Mouse (Mus musculus) CH12.LX (cell line): ENCODE data around the gene Nt5c3. TPM values are rescaled to one million over a fixed set of nuclear protein-coding genes. Genes with fewer than 3 reads are reported as not detected.

ENCODE experiments used
- DNase-seq: peaks from one replicate; pipeline ENCODE4 v3.0.0-alpha.2; 2013; ENCODE audit errors: extremely low read depth
- H3K27ac ChIP-seq: 2 replicates; pipeline ENCODE4 v1.5.1; 2012; ENCODE audit warnings: low read depth, mild to moderate bottlenecking, control low read depth, moderate library complexity; ENCODE audit not compliant: insufficient read depth
- H3K27me3 ChIP-seq: replicated peaks from 2 replicates; pipeline ENCODE3; 2012; ENCODE audit warnings: inconsistent platforms
- H3K36me3 ChIP-seq, 2 experiments: replicated peaks in 1 of 2; 2 replicates each; pipeline versions ENCODE3 to v1.6.1; 2012; ENCODE audit warnings: inconsistent platforms in 1 of 2, low read length in 1 of 2, mild to moderate bottlenecking in 1 of 2, mixed read lengths in 1 of 2, moderate library complexity in 1 of 2; ENCODE audit not compliant: control insufficient read depth in 1 of 2, insufficient read depth in 1 of 2
- H3K4me1 ChIP-seq, 2 experiments: 2 replicates each; pipeline ENCODE4 v1.6.1; 2012; ENCODE audit warnings: inconsistent platforms in 1 of 2, moderate library complexity in 1 of 2; ENCODE audit not compliant: insufficient read depth in 2 of 2, control insufficient read depth in 1 of 2
- H3K4me2 ChIP-seq: 2 replicates; pipeline ENCODE4 v1.6.1; 2012; ENCODE audit warnings: low read depth, mild to moderate bottlenecking, control low read depth; ENCODE audit not compliant: poor library complexity, insufficient read depth, severe bottlenecking
- H3K4me3 ChIP-seq, 3 experiments: fragments of 150-350 bp in 1 of 3; sonication (generic) in 1 of 3; replicated peaks in 1 of 3; 2 replicates each; pipeline versions ENCODE3 to v1.5.1; 2011 to 2012; ENCODE audit warnings: low read depth in 2 of 3, low read length in 2 of 3, mild to moderate bottlenecking in 2 of 3, moderate library complexity in 2 of 3, control low read depth in 1 of 3, improper control_type of control experiment in 1 of 3, inconsistent platforms in 1 of 3, mixed read lengths in 1 of 3; ENCODE audit not compliant: poor library complexity in 1 of 3
- H3K79me2 ChIP-seq: replicated peaks from 2 replicates; pipeline ENCODE4 v1.6.1; 2012; ENCODE audit warnings: mild to moderate bottlenecking, moderate library complexity; ENCODE audit not compliant: control insufficient read depth, poor library complexity, insufficient read depth, severe bottlenecking; ENCODE audit errors: extremely low read depth
- H3K9ac ChIP-seq: 2 replicates; pipeline ENCODE4 v1.6.1; 2012; ENCODE audit warnings: low read depth, mild to moderate bottlenecking, control low read depth, moderate library complexity; ENCODE audit not compliant: insufficient read depth
- H3K9me3 ChIP-seq: replicated peaks from 2 replicates; pipeline ENCODE3; 2012; ENCODE audit warnings: low read length, inconsistent platforms, mixed read lengths
- CHD1 ChIP-seq: IDR thresholded peaks from 2 replicates; pipeline ENCODE4 v1.6.1; 2012; ENCODE audit warnings: low read depth, low read length, improper control_type of control experiment, inconsistent platforms
- CHD2 ChIP-seq: IDR thresholded peaks from 2 replicates; pipeline ENCODE4 v1.6.1; 2011; ENCODE audit warnings: low read length, improper control_type of control experiment
- CTCF ChIP-seq, 2 experiments: IDR thresholded peaks in 1 of 2; conservative IDR thresholded peaks in 1 of 2; 2 replicates each; pipeline ENCODE4 v1.5.1; 2011 to 2012; ENCODE audit warnings: low read depth in 2 of 2, low read length in 2 of 2, improper control_type of control experiment in 1 of 2, inconsistent platforms in 1 of 2, mild to moderate bottlenecking in 1 of 2, moderate library complexity in 1 of 2
- JUN ChIP-seq: IDR thresholded peaks from 2 replicates; pipeline ENCODE4 v1.6.1; 2011; ENCODE audit warnings: low read depth, mild to moderate bottlenecking, low read length, improper control_type of control experiment, moderate library complexity; ENCODE audit not compliant: insufficient read depth
- KAT2A ChIP-seq: IDR thresholded peaks from 2 replicates; pipeline ENCODE4 v1.6.1; 2012; ENCODE audit warnings: low read length, improper control_type of control experiment, inconsistent platforms; ENCODE audit not compliant: insufficient replicate concordance
- RAD21 ChIP-seq: IDR thresholded peaks from 2 replicates; pipeline ENCODE4 v1.6.1; 2011; ENCODE audit warnings: low read depth, mild to moderate bottlenecking, low read length, improper control_type of control experiment, moderate library complexity
- SMC3 ChIP-seq: IDR thresholded peaks from 2 replicates; pipeline ENCODE4 v1.6.1; 2011; ENCODE audit warnings: low read depth, low read length, improper control_type of control experiment
- ZC3H11A ChIP-seq: IDR thresholded peaks from 2 replicates; pipeline ENCODE4 v1.6.1; 2012; ENCODE audit warnings: low read depth, mild to moderate bottlenecking, inconsistent platforms, low read length, improper control_type of control experiment
- ZMIZ1 ChIP-seq: IDR thresholded peaks from 2 replicates; pipeline ENCODE4 v1.6.1; 2012; ENCODE audit warnings: low read depth, mild to moderate bottlenecking, inconsistent platforms, low read length, improper control_type of control experiment
- dilution Hi-C: fragments of 300-500 bp; cut with MboI; formaldehyde crosslinking; loops from 2 replicates; pipeline ENCODE4 v1.14.3; 2020; ENCODE audit warnings: low sequenced_read_pairs; ENCODE audit not compliant: extremely low pct_unique_long_range_greater_than_20kb, extremely low pct_ligation_motif_present
- in situ Hi-C: fragments of 300-500 bp; cut with MboI; formaldehyde crosslinking; loops from 3 replicates; pipeline ENCODE4 v1.14.3; 2019; ENCODE audit warnings: low sequenced_read_pairs, low pct_ligation_motif_present, low pct_unique_long_range_greater_than_20kb, mixed read lengths
- polyA plus RNA-seq: library from polyadenylated mRNA; unstranded; fragments of >175 nt; gene quantifications from 2 replicates; pipeline ENCODE4 v1.2.1, GENCODE M21; 2012; ENCODE audit warnings: low read depth; ENCODE audit not compliant: insufficient read length
- total RNA-seq, 2 experiments: library from RNA; depleted of rRNA; stranded (reverse); fragments of 300-350 nt in 1 of 2; fragments of >200 nt in 1 of 2; gene quantifications; 2 replicates each; pipeline ENCODE4 v1.2.3; 2012 to 2014

Nt5c3 gene
- total and polyA plus RNA-seq, 3 experiments: 23.7 to 82.4 (median 36.5) TPM

GRCm38 (mm10) chr6:56837621-56838020, 86.1 kb downstream of the Nt5c3 start:
- Histone ChIP-seq H3K4me1 (peaks cover 0 to 10% of the 10 kb centered on the region in 2 experiments; a peak in 2 of 4 replicates), H3K27me3 (no peaks in the 10 kb centered on the region), H3K9me3 (no peaks in the 10 kb centered on the region), H3K79me2 (no peaks in the 10 kb centered on the region), H3K9ac (no peak overlapping the region), H3K4me3 (no peak overlapping the region), H3K36me3 (no peaks in the 10 kb centered on the region), H3K4me2 (no peak overlapping the region), H3K27ac (no peak overlapping the region)
- DNase-seq: no peak
- dilution Hi-C loops: no loop called here
- no peak for TF ChIP-seq KAT2A
- in situ Hi-C loops: loop anchor here (25.0 kb wide), 1 partner anchor 275 kb away; the partner anchor contains the start of gene Vmn1r10

GRCm38 (mm10) chr6:56837166-56837565, 86.6 kb downstream of the Nt5c3 start:
- Histone ChIP-seq H3K36me3 (no peaks in the 10 kb centered on the region), H3K9ac (no peak overlapping the region), H3K4me3 (no peak overlapping the region), H3K27ac (no peak overlapping the region), H3K79me2 (no peaks in the 10 kb centered on the region), H3K27me3 (no peaks in the 10 kb centered on the region), H3K4me1 (peaks cover 0 to 10% of the 10 kb centered on the region in 2 experiments; a peak in 2 of 4 replicates), H3K4me2 (no peak overlapping the region), H3K9me3 (no peaks in the 10 kb centered on the region)
- TF ChIP-seq ZMIZ1: no peak
- no peak for TF ChIP-seq CHD2
- no peak for TF ChIP-seq ZC3H11A
- TF ChIP-seq JUN: no peak
- DNase-seq: no peak
- dilution Hi-C loops (no loop called here), in situ Hi-C loops (loop anchor here (25.0 kb wide), 1 partner anchor 275 kb away; the partner anchor contains the start of gene Vmn1r10)

DNA sequence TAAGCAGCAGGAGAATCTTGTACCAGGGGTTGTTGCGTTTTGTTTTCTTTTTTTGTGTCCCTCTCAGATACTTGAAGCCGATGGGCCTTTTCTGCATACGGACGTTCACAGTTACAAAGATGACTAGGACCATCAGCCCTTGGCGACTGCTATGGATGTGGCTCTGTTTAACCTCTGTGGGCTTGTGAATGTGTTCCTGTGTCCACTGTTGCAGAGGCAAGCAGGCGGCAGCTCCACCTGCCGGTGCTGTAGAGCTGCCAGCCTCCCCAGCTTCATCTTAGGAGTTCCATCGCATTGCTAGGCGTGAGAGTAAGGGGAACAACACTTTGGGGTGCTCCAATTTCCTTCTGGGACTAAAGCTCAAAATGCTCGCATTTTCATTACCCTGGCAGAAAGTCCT, 88.2 kb downstream of the Nt5c3 start:
- H3K4me2 ChIP-seq: peak overlapping the region; percentile 30; the same call in 1 of the 2 replicates
- H3K27ac ChIP-seq: no peak overlapping the region
- H3K4me1 ChIP-seq: peaks cover 0 to 10% of the 10 kb centered on the region in 2 experiments; a peak in 2 of 4 replicates
- H3K27me3 ChIP-seq: no peaks in the 10 kb centered on the region
- no peak overlapping the region for H3K4me3 ChIP-seq
- TF ChIP-seq CTCF (conservative IDR thresholded peaks at IDR 0.05 in 1 of 2, IDR thresholded peaks at IDR 0.05 in 1 of 2; ENCODE audit: low read depth in 2 of 2, low read length in 2 of 2): peak in 1 of 2 experiments; percentile 52; a peak in 2 of 4 replicates
- TF ChIP-seq RAD21: peak; percentile 31
- TF ChIP-seq SMC3: peak; percentile 41
- TF ChIP-seq CHD1: no peak
- DNase-seq: no peak
- dilution Hi-C loops (no loop called here), in situ Hi-C loops (loop anchor here (25.0 kb wide), 1 partner anchor 277 kb away; the partner anchor contains the start of gene Vmn1r10)
- no peak overlapping the region for H3K9ac ChIP-seq
- no peaks in the 10 kb centered on the region for H3K79me2 ChIP-seq
- H3K9me3 ChIP-seq: no peaks in the 10 kb centered on the region
- H3K36me3 ChIP-seq: no peaks in the 10 kb centered on the region
